Comparison of ENCODE assay signal across 13 mouse cellular contexts in the genomic region with DNA sequence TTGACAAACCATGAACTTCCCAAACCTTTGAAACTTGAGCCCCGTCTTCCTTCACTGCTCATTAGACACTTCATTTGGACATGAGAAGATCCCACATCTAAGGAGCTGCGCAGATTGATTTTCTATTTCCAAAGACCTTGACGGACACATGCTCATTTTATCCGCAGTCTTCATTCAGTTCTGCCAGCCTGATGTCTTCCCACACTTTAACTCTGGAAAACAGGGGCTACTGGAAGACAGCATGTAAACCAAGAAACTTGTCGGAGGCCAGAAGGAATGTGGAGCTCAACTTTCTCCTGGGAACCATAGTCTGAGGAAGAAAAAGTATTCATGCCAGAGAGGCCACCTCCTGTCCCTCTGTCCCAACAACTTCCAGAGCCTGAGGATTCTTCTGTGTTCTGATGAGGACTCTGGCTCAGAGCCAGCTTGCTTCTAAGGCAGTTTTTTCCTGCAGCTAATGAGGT.
DNase-seq lines count a peak whose midpoint lies in the region.
"Had no signal": no experiment of that assay in that cellular context is flagged by ENCODE, and none has a peak within 500 bp of the region (broad histone marks: within the 10 kb centered on the region; RNA-seq: fewer than 3 reads in every experiment).

No protein-coding gene starts in this region.

- DNase-seq in cerebellum, adult 11 months = peak; percentile 19
- DNase-seq in cerebellum, postnatal 36 days = no peak
- DNase-seq in gastrocnemius, postnatal 25 days = peak; percentile 21
- no peak for DNase-seq in gastrocnemius, postnatal 4 days (ENCODE audit: low spot score in 2 of 2)
- DNase-seq in kidney, postnatal 14 days = peak; percentile 63
- DNase-seq in kidney, adult 18-20 months = no peak
- DNase-seq in lung, postnatal 25 days (ENCODE audit: low spot score) = peak; percentile 32
- DNase-seq in right cerebral cortex, postnatal 4 days = no peak
- DNase-seq: adrenal gland, postnatal 14 days; gastrocnemius, postnatal 14 days; kidney, adult 9 months; right cerebral cortex, adult 18-20 months; thymus, postnatal 25 days had no signal

Comparison
In these comparisons a context has a peak if more than half of its experiments do, and no peak if none do; other contexts are left out.
1. DNase-seq: peak in cerebellum, adult 11 months (single experiment), gastrocnemius, postnatal 25 days (single experiment), kidney, postnatal 14 days (single experiment) and lung, postnatal 25 days (single experiment); none in cerebellum, postnatal 36 days (0 of 2), gastrocnemius, postnatal 4 days (0 of 2), kidney, adult 18-20 months (single experiment) and right cerebral cortex, postnatal 4 days (single experiment).